9 mouse cellular contexts compared by ENCODE assay signal in genomic region chr14:62416742-62417134, GRCm38 (mm10). TPM values are rescaled to one million over a fixed set of nuclear protein-coding genes. Genes with fewer than 3 reads are reported as not detected.
DNase-seq lines count a peak whose midpoint lies in the region; ATAC-seq and TF ChIP-seq lines count a peak whose summit lies in the region.
"Had no signal": no experiment of that assay in that cellular context is flagged by ENCODE, and none has a peak within 500 bp of the region (broad histone marks: within the 10 kb centered on the region; RNA-seq: fewer than 3 reads in every experiment).

No protein-coding gene starts in this region.

- no peak for TF ChIP-seq CTCF in heart, postnatal 0 days (IDR thresholded peaks at IDR 0.05; ENCODE audit: low read depth)
- TF ChIP-seq CTCF in lung, postnatal 0 days (IDR thresholded peaks at IDR 0.05): no peak

- H3K9me3 ChIP-seq in heart, postnatal 0 days (replicated peaks; ENCODE audit: control insufficient read depth, low read length): no peaks in the 10 kb centered on the region
- H3K9me3 ChIP-seq in lung, postnatal 0 days (ENCODE audit: low read length): no peaks in the 10 kb centered on the region
- H3K9me3 ChIP-seq: embryonic facial prominence, embryonic 13.5 days had no signal

- no peak overlapping the region for H3K9ac ChIP-seq in heart, postnatal 0 days (replicated peaks; ENCODE audit: low read depth, low read length)
- no peak overlapping the region for H3K9ac ChIP-seq in lung, postnatal 0 days (replicated peaks; ENCODE audit: low read depth)
- H3K9ac ChIP-seq: embryonic facial prominence, embryonic 13.5 days had no signal

- H3K4me1 ChIP-seq in heart, postnatal 0 days (ENCODE audit: control insufficient read depth, insufficient read depth): peaks cover 14% of the 10 kb centered on the region; the same call in 1 of the 2 replicates
- H3K4me1 ChIP-seq in lung, postnatal 0 days (ENCODE audit: insufficient read depth, low read depth, low read length): no peaks in the 10 kb centered on the region

- H3K4me3 ChIP-seq in heart, postnatal 0 days (ENCODE audit: low read depth, low read length): no peak overlapping the region
- no peak overlapping the region for H3K4me3 ChIP-seq in lung, postnatal 0 days (ENCODE audit: low read depth, low read length)
- H3K4me3 ChIP-seq: embryonic facial prominence, embryonic 13.5 days had no signal

- no peak for TF ChIP-seq EP300 in heart, postnatal 0 days (IDR thresholded peaks at IDR 0.05; ENCODE audit: low read depth)
- 0 out of 2 replicates have a peak, but pooled peaks have one; percentile 25 for TF ChIP-seq EP300 in lung, postnatal 0 days (IDR thresholded peaks at IDR 0.05)

- no peak for DNase-seq in frontal cortex, postnatal 25 days (ENCODE audit: low spot score in 2 of 2)
- peak; percentile 48 to 68 for DNase-seq in cerebellum, adult 18-20 months
- peak; percentile 70 for DNase-seq in heart, postnatal 0 days (ENCODE audit: low spot score)
- peak; percentile 60 for DNase-seq in lung, postnatal 0 days (ENCODE audit: low spot score)
- DNase-seq in urinary bladder, postnatal 10 days (ENCODE audit: low spot score): no peak
- no peak for DNase-seq in T-cell, adult 2 months (ENCODE audit: low spot score)
- no peak for DNase-seq in urinary bladder, postnatal 14 days (ENCODE audit: low spot score)

- peak; percentile 38 for ATAC-seq in frontal cortex, adult (ENCODE audit: low TSS enrichment)
- peak; percentile 79 for ATAC-seq in heart, postnatal 0 days (ENCODE audit: insufficient read depth, low read depth)
- peak; percentile 47 for ATAC-seq in lung, postnatal 0 days

- 10% methylated on average over 1 of the region's 1 CpGs for WGBS in heart, postnatal 0 days
- 31% methylated on average over 1 of the region's 1 CpGs for WGBS in lung, postnatal 0 days

- no peaks in the 10 kb centered on the region for H3K27me3 ChIP-seq in heart, postnatal 0 days (ENCODE audit: control insufficient read depth, insufficient read depth, low read length)
- no peaks in the 10 kb centered on the region for H3K27me3 ChIP-seq in lung, postnatal 0 days (replicated peaks; ENCODE audit: insufficient read depth, low read length)
- H3K27me3 ChIP-seq: embryonic facial prominence, embryonic 13.5 days had no signal

- H3K27ac ChIP-seq in heart, postnatal 0 days (ENCODE audit: low read depth): 0 out of 2 replicates have a peak overlapping the region, but pooled peaks have one; percentile 1
- H3K27ac ChIP-seq in lung, postnatal 0 days (ENCODE audit: low read length): no peak overlapping the region
- H3K27ac ChIP-seq: embryonic facial prominence, embryonic 13.5 days had no signal

- H3K4me2 ChIP-seq in heart, postnatal 0 days (ENCODE audit: low read depth, low read length): no peak overlapping the region
- no peak overlapping the region for H3K4me2 ChIP-seq in lung, postnatal 0 days (replicated peaks; ENCODE audit: low read depth, low read length)
- H3K4me2 ChIP-seq: embryonic facial prominence, embryonic 13.5 days had no signal

- H3K36me3 ChIP-seq in heart, postnatal 0 days (replicated peaks; ENCODE audit: control insufficient read depth, insufficient read depth, low read length): no peaks in the 10 kb centered on the region
- no peaks in the 10 kb centered on the region for H3K36me3 ChIP-seq in lung, postnatal 0 days (ENCODE audit: insufficient read depth, low read length)
- H3K36me3 ChIP-seq: embryonic facial prominence, embryonic 13.5 days had no signal

RNA-seq across cellular contexts. Expression of gene Gucy1b2, which starts 39.4 kb away (rescaled TPM):
- total RNA-seq in heart, postnatal 0 days (2014; rRNA removed; ENCODE audit: low replicate concordance): not detected in 2 replicates
- polyA plus RNA-seq in heart, postnatal 0 days (2015; fragmentation: Nextera tagmentation; extraction: Ambion mirVana): 0.04 and 0.18 TPM in 2 replicates
- 0.14 and 0.17 TPM in 2 replicates for polyA plus RNA-seq in lung, postnatal 0 days (2015; fragmentation: Nextera tagmentation; extraction: Ambion mirVana)

Comparison
In these comparisons a context has a peak if more than half of its experiments do, and no peak if none do; other contexts are left out.
1. DNase-seq: peak in cerebellum, adult 18-20 months (2 of 2), heart, postnatal 0 days (single experiment) and lung, postnatal 0 days (single experiment); none in frontal cortex, postnatal 25 days (0 of 2), urinary bladder, postnatal 10 days (single experiment), T-cell, adult 2 months (single experiment) and urinary bladder, postnatal 14 days (single experiment).
2. Peak in every context shown above with its lines, with median percentiles within 50 percentile points of each other: ATAC-seq.